Mouse (Mus musculus) forelimb bud, embryonic 11.5 days (tissue): ENCODE data around the gene Otx2.

Experiments
- DNase-seq: peaks from one replicate; pipeline ENCODE4 v3.0.0-alpha.2; 2012; ENCODE audit warnings: low read depth, low spot score

Gene Otx2

GRCm38 (mm10) chr14:48669541-48670257, 3.9 kb downstream of the Otx2 start:
- DNase-seq = no peak

- DNase-seq = no peak
Observed at GRCm38 (mm10) chr14:48668761-48669303, 4.8 kb downstream of the Otx2 start.

DNA sequence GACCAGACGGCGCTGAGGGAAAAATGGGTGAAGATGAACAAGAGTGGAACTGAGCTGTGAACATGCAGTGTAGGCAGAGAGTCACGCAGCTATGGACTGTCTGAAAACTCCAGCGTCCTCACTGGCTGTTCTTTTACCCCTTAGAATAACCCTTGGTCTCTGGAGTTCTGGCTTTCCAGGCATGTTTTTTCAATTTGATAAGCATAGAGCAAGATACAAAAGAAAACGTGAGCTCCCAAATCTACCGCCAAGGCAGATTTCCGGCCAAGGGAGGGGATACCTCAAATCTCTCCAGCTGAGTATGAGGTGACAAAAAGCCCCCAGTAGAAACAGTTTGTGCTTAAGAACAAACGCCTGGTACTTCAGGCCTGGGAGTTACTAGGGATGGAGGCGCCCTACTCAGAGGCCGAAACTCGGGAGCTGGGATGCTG, 5.6 kb downstream of the Otx2 start:
- no peak for DNase-seq

- no peak for DNase-seq
Observed at GRCm38 (mm10) chr14:48667396-48667795, 6.2 kb downstream of the Otx2 start.

DNA sequence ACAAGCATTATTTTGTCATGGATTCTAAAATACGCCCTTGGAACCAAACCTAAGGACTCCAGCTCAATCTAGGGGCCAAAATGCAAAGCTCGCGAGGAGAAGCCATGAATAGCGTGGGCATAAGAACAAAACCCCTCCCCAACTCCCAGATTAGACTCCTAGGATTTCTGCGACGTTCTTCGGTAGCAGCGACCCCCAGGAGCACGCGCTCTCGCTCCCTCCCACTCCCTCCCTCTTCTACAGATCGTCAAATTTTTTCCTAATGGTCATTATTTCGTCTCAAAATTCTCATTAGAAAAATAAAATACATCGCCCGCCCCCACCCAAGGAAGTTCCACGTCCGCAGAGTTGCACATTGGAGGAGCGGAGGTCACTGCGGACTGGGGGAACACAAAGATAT, 6.8 kb downstream of the Otx2 start:
- DNase-seq = no peak

- no peak for DNase-seq
Observed at GRCm38 (mm10) chr14:48665816-48666661, 7.6 kb downstream of the Otx2 start.

DNA sequence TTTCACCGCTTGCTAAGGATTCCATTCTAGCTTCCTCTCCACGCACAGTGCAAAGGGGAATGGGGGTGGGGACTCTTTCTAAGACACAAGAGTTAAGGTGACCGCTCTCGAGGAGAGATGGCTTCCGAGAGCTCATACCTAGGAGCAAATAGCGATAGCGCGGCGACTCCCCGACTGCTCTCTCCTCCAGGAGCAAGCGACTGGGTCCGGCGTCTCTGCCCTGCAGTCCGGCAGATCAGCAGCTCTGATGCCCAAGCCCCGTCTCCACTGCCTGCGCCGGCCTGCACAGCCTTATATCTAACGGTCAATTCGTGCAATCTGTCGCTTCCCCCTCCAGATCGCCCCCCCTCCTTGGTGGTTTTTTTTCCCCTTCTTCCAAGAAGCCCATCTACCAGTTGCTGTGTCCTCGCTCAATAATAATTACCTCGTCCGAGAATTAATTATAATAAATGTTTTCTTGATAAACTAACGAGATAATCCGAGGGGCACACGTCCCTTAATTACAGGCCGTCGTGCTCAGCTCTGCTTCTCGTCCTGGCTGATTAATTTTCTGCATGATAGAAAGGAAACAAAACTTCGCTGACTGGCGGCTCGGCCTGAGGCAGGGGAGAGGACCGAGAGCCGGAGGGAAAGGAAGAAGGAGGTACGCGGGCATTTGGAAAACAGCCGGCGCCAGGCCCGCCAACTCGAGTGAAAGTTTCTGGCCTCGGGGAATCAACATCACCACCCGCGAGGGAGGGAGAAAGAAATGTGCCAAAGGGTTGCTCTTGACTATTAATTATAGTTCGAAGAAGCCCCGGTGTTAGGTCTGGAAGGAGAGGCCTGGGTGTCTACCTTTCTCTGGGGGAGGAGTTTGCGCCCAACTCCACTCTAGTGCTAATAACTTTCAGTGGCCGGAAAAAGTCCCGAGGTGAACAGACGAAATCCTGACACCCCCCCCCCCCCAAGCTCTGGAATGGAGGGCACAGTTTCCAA, 8.5 kb downstream of the Otx2 start:
- DNase-seq = no peak

DNA sequence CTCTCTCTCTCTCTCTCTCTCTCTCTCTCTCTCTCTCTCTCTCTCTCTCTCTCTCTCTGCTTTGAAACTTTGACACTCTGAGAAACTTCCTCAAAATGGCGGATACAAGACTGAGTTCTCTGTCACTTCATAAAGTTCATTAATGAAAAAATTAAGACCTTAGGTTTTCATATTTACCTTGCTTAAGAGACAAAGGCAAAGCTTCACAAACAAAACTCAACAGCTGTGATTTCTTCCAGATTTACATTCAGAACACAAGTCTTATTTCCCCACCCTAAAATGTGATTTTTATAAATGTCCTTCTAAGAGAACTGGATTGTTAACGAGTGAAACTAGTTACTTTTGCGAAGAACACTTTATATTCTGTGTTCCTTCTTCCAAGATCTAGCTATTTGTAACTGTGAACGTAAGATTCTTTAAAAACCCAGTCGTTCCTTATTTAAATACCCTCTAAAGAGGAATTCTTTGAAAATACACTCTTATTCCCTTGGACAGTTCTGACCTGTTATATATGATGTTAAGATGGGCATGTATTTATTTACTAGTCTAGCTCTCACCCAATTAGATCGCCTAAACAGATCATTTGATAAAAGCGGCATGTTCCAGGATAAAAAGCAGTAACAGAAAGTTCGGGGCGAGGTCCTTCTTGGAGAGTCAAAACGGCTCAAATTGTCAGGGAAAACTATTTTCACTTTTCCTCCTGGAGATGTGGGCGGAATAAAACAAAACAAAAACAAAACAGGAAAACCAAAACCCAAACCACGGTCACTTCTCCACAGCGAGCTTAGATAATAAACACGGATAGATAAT, 9.4 kb downstream of the Otx2 start:
- no peak for DNase-seq

DNA sequence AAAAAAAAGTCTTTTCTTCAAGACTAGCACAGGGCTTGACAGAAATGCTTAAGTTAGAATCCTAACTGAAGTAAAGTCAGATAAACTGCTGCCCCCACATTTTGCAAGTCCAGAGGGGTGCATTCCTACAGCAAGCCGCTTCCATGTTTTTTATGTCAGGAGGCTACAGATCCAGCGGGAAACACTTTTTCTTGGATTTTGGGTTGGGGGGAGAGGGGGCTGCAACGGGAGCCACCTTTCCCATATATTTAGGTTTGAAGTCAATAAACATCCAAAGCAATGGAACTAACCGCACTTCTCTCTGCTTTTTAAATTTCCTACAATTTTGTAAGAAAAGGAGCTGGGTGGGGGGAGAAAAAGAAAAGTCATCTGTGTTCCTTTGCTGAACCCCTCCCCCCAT, 10.1 kb downstream of the Otx2 start:
- DNase-seq = no peak

- DNase-seq = no peak
Observed at GRCm38 (mm10) chr14:48662568-48663236, 10.9 kb downstream of the Otx2 start.

DNA sequence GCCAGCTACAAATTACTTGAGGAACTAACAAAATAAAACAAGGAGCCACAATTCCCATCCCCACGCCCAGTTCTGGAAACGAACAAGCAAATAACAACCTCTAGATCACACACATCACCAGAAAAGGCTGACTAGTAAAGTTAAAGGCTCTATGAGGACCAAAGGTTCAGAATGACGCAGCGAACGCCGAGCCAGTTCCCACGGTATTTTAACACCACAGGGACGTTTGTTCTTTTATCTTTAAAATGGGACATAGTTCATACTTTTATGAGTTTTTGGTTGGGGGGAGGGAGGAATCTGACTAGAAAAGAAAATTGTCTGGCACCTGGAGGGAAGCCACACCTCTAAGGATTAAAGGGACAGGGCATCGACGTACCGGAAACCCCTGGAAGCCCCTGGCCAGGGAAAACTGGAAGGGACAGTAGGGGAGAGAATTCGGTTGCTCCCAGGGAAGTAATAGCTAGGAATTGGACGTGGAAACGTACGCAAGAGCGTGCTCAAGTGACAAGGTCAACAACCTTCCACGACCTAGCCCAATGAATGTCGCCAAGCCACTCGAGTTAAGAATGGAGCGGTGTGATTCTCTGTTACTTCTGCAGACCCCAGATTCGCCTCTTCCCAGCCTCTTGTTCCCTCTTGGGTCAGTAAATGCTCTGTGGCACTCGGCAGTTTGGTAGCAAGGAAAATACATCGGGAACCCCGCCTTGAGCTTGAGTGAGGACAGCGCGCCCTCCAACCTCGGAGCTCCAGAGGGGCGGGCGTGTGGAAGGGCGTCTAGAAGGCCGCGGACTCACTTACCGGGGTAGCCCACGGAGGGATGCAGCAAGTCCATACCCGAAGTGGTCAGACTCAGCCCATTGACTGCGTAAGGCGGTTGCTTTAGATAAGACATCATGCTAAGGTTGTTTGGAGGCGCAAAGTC, 11.7 kb downstream of the Otx2 start:
- no peak for DNase-seq

DNA sequence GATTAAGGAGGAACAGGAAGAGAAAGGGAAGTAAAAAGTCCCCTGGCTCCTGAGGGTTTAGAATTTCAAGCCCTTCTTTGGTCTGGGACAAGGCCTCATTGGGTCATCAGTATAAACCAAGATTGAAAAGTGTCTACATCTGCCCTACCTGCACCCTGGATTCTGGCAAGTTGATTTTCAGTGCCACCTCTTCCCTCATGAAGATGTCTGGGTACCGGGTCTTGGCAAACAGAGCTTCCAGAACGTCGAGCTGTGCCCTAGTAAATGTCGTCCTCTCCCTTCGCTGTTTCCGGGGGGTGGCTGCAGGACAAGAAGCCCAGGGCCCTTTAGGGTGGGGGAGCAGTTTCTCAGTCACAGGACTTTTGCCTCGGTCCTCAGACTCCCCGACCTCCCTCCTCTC, 12.5 kb downstream of the Otx2 start:
- no peak for DNase-seq

GRCm38 (mm10) chr14:48660593-48660992, 13.0 kb downstream of the Otx2 start:
- no peak for DNase-seq

DNA sequence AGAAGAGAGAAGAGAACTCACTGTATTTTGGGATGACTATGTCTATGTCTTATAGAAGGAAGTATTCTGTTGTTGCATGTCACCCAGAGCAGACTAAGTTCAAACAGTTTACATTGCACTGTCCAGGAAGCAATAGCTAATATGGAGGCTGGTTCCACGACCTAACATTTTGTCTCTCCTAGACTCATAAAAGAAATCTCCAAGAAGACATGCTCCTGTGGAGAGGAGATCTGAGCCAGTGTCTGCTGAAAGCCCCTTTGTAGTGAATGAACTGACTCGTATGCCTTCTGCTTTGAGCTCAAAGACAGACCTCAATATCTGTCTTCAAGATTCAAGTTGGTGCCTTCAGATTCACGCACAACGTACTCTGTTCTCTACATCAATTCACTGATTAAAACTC, 14.0 kb downstream of the Otx2 start:
- no peak for DNase-seq

DNA sequence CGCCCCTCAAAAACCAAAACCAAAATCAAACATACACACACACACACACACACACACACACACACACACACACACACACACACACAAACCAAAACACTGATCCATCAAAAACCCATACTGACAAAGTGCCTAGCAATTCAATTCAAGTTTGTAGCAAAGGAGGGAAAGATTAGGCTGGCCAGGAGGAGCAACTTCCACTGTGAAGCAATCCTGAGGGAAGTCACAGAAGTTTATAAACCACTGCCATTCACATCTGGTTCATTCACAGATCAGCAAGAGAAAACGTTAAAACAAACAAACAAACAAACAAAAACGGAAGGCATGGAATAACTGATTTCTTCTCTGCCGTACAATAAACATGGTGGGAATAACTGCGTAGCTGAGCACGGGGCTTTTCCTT, 16.4 kb downstream of the Otx2 start:
- DNase-seq = no peak

GRCm38 (mm10) chr14:48656711-48657110, 16.9 kb downstream of the Otx2 start:
- no peak for DNase-seq

GRCm38 (mm10) chr14:48655792-48656550, 17.6 kb downstream of the Otx2 start:
- no peak for DNase-seq

DNA sequence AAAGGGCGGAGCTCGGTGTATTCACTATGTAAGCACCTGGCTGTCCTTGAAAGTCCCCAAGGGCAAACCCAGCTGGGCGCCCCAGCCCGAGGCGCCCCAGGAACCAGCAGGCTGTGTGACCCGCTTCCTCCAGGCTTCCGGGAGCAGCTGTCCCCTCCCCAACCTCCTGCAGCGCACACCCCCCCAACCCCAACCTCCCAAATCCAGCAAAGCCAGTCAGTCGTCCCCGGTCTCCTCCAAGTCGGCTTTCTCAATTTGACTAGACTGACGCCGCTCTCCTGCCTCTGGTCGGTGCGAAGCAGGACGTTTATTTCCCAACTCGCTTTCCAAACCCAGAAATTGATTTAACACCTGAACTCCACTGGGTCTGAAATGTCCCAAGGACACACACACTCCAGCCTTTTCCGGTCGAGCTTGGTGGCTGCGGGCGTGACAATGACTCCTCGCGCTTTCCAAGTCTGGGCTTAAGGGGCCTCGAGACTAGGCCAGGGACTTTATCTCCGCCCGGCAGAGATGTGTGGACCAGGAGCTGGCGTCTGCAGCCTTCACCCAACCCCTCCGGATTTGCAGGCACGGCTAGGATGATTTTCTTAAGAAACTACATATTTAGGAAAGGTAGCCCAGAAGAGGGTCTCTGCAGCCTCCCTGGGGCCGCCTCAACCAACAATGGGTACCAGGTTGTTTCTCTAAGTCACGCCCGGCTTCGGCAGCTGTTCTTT, 18.4 kb downstream of the Otx2 start:
- no peak for DNase-seq
